Mouse (Mus musculus) frontal cortex, adult (tissue): ENCODE results near the gene Acaa1b.

Experiments used
- ATAC-seq: cut with Nextera tagmentation; 2 replicates; pipeline ENCODE4 v1.9.2; 2017; ENCODE audit warnings: mild to moderate bottlenecking, moderate library complexity, mixed read lengths; ENCODE audit not compliant: low TSS enrichment

Gene Acaa1b

GRCm38 (mm10) chr9:119156278-119157201 lies at the start of gene Acaa1b:
TSS of gene Acaa1b (minus strand) at chr9:119157093.
- ATAC-seq: peak; percentile 88

GRCm38 (mm10) chr9:119206666-119207065 lies 49.8 kb upstream of the Acaa1b start:
- no peak for ATAC-seq

GRCm38 (mm10) chr9:119205756-119206155 lies 48.9 kb upstream of the Acaa1b start:
- no peak for ATAC-seq

- ATAC-seq: no peak
Measured at GRCm38 (mm10) chr9:119203617-119204016, 46.7 kb upstream of the Acaa1b start.

- ATAC-seq: no peak
Measured at GRCm38 (mm10) chr9:119201653-119202052, 44.8 kb upstream of the Acaa1b start.

GRCm38 (mm10) chr9:119199151-119199861 lies 42.4 kb upstream of the Acaa1b start:
- no peak for ATAC-seq

GRCm38 (mm10) chr9:119192202-119192990 lies 35.5 kb upstream of the Acaa1b start:
- peak; percentile 84 for ATAC-seq

- ATAC-seq: no peak
Measured at GRCm38 (mm10) chr9:119181241-119181728, 24.4 kb upstream of the Acaa1b start.

- no peak for ATAC-seq
Measured at GRCm38 (mm10) chr9:119179292-119179691, 22.4 kb upstream of the Acaa1b start.

- ATAC-seq: no peak
Measured at GRCm38 (mm10) chr9:119167608-119168007, 10.7 kb upstream of the Acaa1b start.

GRCm38 (mm10) chr9:119165548-119165947 lies 8.7 kb upstream of the Acaa1b start:
- ATAC-seq: no peak

GRCm38 (mm10) chr9:119164743-119165142 lies 7.8 kb upstream of the Acaa1b start:
- ATAC-seq: no peak

- no peak for ATAC-seq
Measured at GRCm38 (mm10) chr9:119160689-119161088, 3.8 kb upstream of the Acaa1b start.

- no peak for ATAC-seq
Measured at GRCm38 (mm10) chr9:119158861-119159260, 2.0 kb upstream of the Acaa1b start, which contains the start of gene Gm47289. TSS of gene Gm47289 (plus strand) at chr9:119159161.

- ATAC-seq: no peak
Measured at GRCm38 (mm10) chr9:119155826-119156225, 1.1 kb downstream of the Acaa1b start.

- no peak for ATAC-seq
Measured at GRCm38 (mm10) chr9:119155416-119155815, 1.5 kb downstream of the Acaa1b start.

- ATAC-seq: no peak
Measured at GRCm38 (mm10) chr9:119151751-119152150, 5.1 kb downstream of the Acaa1b start.

- no peak for ATAC-seq
Measured at GRCm38 (mm10) chr9:119149601-119150000, 7.3 kb downstream of the Acaa1b start.

GRCm38 (mm10) chr9:119146098-119146770 lies 10.7 kb downstream of the Acaa1b start:
- no peak for ATAC-seq

- no peak for ATAC-seq
Measured at GRCm38 (mm10) chr9:119145638-119146037, 11.3 kb downstream of the Acaa1b start.

GRCm38 (mm10) chr9:119145137-119145536 lies 11.8 kb downstream of the Acaa1b start:
- ATAC-seq: no peak
